Mouse (Mus musculus): Measurements from ENCODE around the gene Sqstm1. TPM values are rescaled to one million over a fixed set of nuclear protein-coding genes. Genes with fewer than 3 reads are reported as not detected.

The Sqstm1 gene
- total RNA-seq, 2 experiments from 2014 or later = 239 to 247 TPM

Small RNA genes lying within 50 kb of the gene (microRNA-seq; reads per million reads assigned to microRNA genes)
- gene Mir6919 = 0.47 to 0.70 reads per million in 2 experiments

Other genes with a start within 250 kb of the Sqstm1 start
- gene Rnf130, start 185.5 kb downstream of the Sqstm1 start, total RNA-seq (2021) = 10 to 100 TPM; 48.8 to 56.2 TPM
- 10 to 100 TPM; 44.5 to 48.6 TPM for gene Tbc1d9b, start 79.4 kb downstream of the Sqstm1 start, total RNA-seq (2021)
- gene Mrnip, start 36.4 kb downstream of the Sqstm1 start, total RNA-seq (2021) = 1 to 10 TPM; 6.0 TPM
- 100 to 1,000 TPM; 122 to 127 TPM for gene Mgat4b, start 63 bp upstream of the Sqstm1 start, total RNA-seq (2021)
- gene Ltc4s, start 27.8 kb upstream of the Sqstm1 start, total RNA-seq (2021) = 1 to 10 TPM; 5.0 to 5.9 TPM
- 10 to 100 TPM; 19.2 to 20.3 TPM for gene Maml1, start 81.5 kb upstream of the Sqstm1 start, total RNA-seq (2021)
- 100 to 1,000 TPM; 270 to 302 TPM for gene Canx, start 114.8 kb upstream of the Sqstm1 start, total RNA-seq (2021)
- gene Cby3, start 143.6 kb upstream of the Sqstm1 start, total RNA-seq (2021) = not detected
- 100 to 1,000 TPM; 154 to 182 TPM for gene Hnrnph1, start 166.2 kb upstream of the Sqstm1 start, total RNA-seq (2021)
- gene Rufy1, start 220.3 kb upstream of the Sqstm1 start, total RNA-seq (2021) = 10 to 100 TPM; 25.8 to 33.1 TPM